Mouse (Mus musculus): Measurements from ENCODE around the gene Ncoa7. TPM values are rescaled to one million over a fixed set of nuclear protein-coding genes. Genes with fewer than 3 reads are reported as not detected.

Gene Ncoa7
- polyA plus RNA-seq, 1 experiment from 2014 or later, result 8.3 TPM

DNA sequence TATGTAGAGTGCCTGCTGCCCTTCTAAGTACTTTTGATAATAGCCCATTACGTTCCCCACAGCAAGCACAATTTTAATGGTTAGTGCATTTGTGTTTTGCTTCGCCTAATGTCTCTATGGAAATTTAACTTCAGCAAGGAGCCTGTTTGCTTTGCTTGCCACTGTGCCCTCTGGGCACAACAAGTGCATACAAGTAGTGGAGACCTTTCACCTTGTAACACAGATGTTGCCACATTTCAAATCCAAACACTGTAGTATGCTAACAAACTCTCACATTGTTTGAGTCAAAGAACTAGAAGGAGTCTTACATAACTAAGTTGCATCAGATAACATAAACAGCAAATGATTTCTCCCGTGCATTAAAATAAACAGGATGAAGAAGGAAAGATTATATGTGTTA, 50.6 kb downstream of the Ncoa7 start:
- no peaks in the 10 kb centered on the region for H3K36me3 ChIP-seq (ENCODE audit: control insufficient read depth, insufficient read depth, low read length)
- H3K4me1 ChIP-seq (ENCODE audit: control insufficient read depth in 2 of 2, insufficient read depth in 2 of 2, low read length in 2 of 2), result peaks cover 2 to 9% of the 10 kb centered on the region in 2 experiments; a peak in 3 of 4 replicates
- WGBS, result 79% methylated on average over 3 of the region's 3 CpGs
- no peak overlapping the region for H3K4me2 ChIP-seq (ENCODE audit: low read length)
- H3K9me3 ChIP-seq (ENCODE audit: control insufficient read depth, low read length), result no peaks in the 10 kb centered on the region
- H3K9ac ChIP-seq (ENCODE audit: low read length), result no peak overlapping the region
- no peak for ATAC-seq (ENCODE audit: insufficient number of reproducible peaks, insufficient read depth, low FRiP score, low read depth)
- no peak overlapping the region for H3K27ac ChIP-seq (replicated peaks in 1 of 2; ENCODE audit: control insufficient read depth in 1 of 2, insufficient read depth in 1 of 2, low read depth in 2 of 2, low read length in 2 of 2)
- no peak overlapping the region for H3K4me3 ChIP-seq (ENCODE audit: control insufficient read depth in 1 of 2, insufficient read depth in 1 of 2, low read depth in 1 of 2, low read length in 2 of 2)
- H3K27me3 ChIP-seq (ENCODE audit: control insufficient read depth, insufficient read depth, low read length), result no peaks in the 10 kb centered on the region

DNA sequence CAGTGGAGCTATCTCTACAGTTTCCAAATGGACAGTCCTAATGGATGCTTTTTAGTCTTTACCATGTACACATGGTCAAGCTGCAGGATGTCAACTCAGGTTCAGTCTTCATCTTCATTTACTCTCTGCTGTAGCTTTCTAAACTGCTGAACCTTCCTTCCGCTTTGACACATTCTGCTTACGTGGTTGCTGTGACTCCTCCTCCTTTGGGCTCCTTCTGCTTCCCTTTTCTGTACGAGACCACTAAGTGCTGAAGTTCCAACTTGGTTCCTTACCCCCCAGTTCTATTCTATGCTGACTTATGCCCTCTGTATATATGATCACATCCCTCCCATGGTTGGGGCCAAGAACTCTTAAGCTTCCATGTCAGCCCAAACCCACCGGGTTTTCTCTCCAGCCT, 51.5 kb downstream of the Ncoa7 start:
- no peak overlapping the region for H3K4me3 ChIP-seq (ENCODE audit: control insufficient read depth in 1 of 2, insufficient read depth in 1 of 2, low read depth in 1 of 2, low read length in 2 of 2)
- ATAC-seq (ENCODE audit: insufficient number of reproducible peaks, insufficient read depth, low FRiP score, low read depth), result no peak
- H3K4me1 ChIP-seq (ENCODE audit: control insufficient read depth in 2 of 2, insufficient read depth in 2 of 2, low read length in 2 of 2), result peaks cover 2 to 9% of the 10 kb centered on the region in 2 experiments; a peak in 3 of 4 replicates
- H3K4me2 ChIP-seq (ENCODE audit: low read length), result no peak overlapping the region
- WGBS, result 94% methylated on average over 4 of the region's 4 CpGs
- no peak overlapping the region for H3K27ac ChIP-seq (replicated peaks in 1 of 2; ENCODE audit: control insufficient read depth in 1 of 2, insufficient read depth in 1 of 2, low read depth in 2 of 2, low read length in 2 of 2)
- H3K9me3 ChIP-seq (ENCODE audit: control insufficient read depth, low read length), result no peaks in the 10 kb centered on the region
- no peak overlapping the region for H3K9ac ChIP-seq (ENCODE audit: low read length)
- no peaks in the 10 kb centered on the region for H3K36me3 ChIP-seq (ENCODE audit: control insufficient read depth, insufficient read depth, low read length)
- H3K27me3 ChIP-seq (ENCODE audit: control insufficient read depth, insufficient read depth, low read length), result no peaks in the 10 kb centered on the region

- Histone ChIP-seq H3K27ac (replicated peaks in 1 of 2; ENCODE audit: control insufficient read depth in 1 of 2, insufficient read depth in 1 of 2, low read depth in 2 of 2, low read length in 2 of 2) (no peak overlapping the region), H3K4me1 (ENCODE audit: control insufficient read depth in 2 of 2, insufficient read depth in 2 of 2, low read length in 2 of 2) (peaks cover 1 to 8% of the 10 kb centered on the region in 2 experiments; a peak in 3 of 4 replicates), H3K4me2 (ENCODE audit: low read length) (no peak overlapping the region), H3K9me3 (ENCODE audit: control insufficient read depth, low read length) (no peaks in the 10 kb centered on the region), H3K9ac (ENCODE audit: low read length) (no peak overlapping the region), H3K27me3 (ENCODE audit: control insufficient read depth, insufficient read depth, low read length) (no peaks in the 10 kb centered on the region), H3K36me3 (ENCODE audit: control insufficient read depth, insufficient read depth, low read length) (no peaks in the 10 kb centered on the region), H3K4me3 (ENCODE audit: control insufficient read depth in 1 of 2, insufficient read depth in 1 of 2, low read depth in 1 of 2, low read length in 2 of 2) (no peak overlapping the region)
- ATAC-seq (ENCODE audit: insufficient number of reproducible peaks, insufficient read depth, low FRiP score, low read depth), result no peak
- 53% methylated on average over 4 of the region's 4 CpGs for WGBS
Measured at GRCm38 (mm10) chr10:30749807-30750206, 53.3 kb downstream of the Ncoa7 start.

DNA sequence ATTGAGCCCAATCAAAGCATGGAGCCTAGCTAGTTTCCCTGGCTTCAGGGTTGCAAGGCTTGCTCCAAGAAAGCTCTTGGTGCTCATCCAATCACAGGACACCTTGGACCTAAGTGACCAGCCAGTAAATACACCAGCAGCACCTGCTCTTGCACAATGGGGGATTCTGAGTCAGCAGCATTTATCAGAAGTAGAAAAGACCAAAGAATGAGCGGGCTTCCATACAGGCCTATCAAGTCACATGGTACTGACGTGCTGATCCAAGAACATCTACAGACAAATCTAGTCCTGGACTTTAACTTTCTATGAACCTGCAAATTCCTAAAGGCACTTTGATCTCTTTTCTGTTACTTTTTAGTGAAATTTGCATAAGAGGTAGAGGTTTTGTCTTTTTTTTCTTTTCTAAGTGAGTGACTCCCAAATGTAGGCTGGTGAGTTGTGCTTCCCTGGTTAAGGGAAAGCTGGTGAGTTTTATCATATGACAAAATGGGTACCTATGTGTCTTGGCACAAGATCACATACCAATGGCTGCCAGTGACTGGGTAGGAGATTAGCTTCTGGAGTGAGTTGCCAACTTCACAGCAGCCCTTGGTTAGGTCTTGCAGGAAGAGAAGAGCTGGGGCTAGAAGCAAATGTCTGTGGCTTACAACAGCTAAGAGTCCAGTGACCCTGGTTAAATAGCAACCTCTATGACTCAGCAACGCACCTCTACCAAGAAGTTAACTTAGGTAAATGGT, 57.7 kb downstream of the Ncoa7 start:
- WGBS, result 84% methylated on average over 3 of the region's 3 CpGs
- Histone ChIP-seq H3K27ac (replicated peaks in 1 of 2; ENCODE audit: control insufficient read depth in 1 of 2, insufficient read depth in 1 of 2, low read depth in 2 of 2, low read length in 2 of 2) (no peak overlapping the region), H3K27me3 (ENCODE audit: control insufficient read depth, insufficient read depth, low read length) (no peaks in the 10 kb centered on the region), H3K4me1 (ENCODE audit: control insufficient read depth in 2 of 2, insufficient read depth in 2 of 2, low read length in 2 of 2) (0 out of 4 replicates have a peak, but pooled peaks cover 0 to 6% of the 10 kb centered on the region in 2 experiments), H3K36me3 (ENCODE audit: control insufficient read depth, insufficient read depth, low read length) (no peaks in the 10 kb centered on the region), H3K4me2 (ENCODE audit: low read length) (no peak overlapping the region), H3K9ac (ENCODE audit: low read length) (no peak overlapping the region), H3K9me3 (ENCODE audit: control insufficient read depth, low read length) (no peaks in the 10 kb centered on the region), H3K4me3 (ENCODE audit: control insufficient read depth in 1 of 2, insufficient read depth in 1 of 2, low read depth in 1 of 2, low read length in 2 of 2) (no peak overlapping the region)
- ATAC-seq (ENCODE audit: insufficient number of reproducible peaks, insufficient read depth, low FRiP score, low read depth), result no peak

GRCm38 (mm10) chr10:30743275-30743674, 59.9 kb downstream of the Ncoa7 start:
- no peaks in the 10 kb centered on the region for H3K9me3 ChIP-seq (ENCODE audit: control insufficient read depth, low read length)
- H3K27me3 ChIP-seq (ENCODE audit: control insufficient read depth, insufficient read depth, low read length), result no peaks in the 10 kb centered on the region
- no peak for ATAC-seq (ENCODE audit: insufficient number of reproducible peaks, insufficient read depth, low FRiP score, low read depth)
- no peak overlapping the region for H3K4me2 ChIP-seq (ENCODE audit: low read length)
- H3K27ac ChIP-seq (replicated peaks in 1 of 2; ENCODE audit: control insufficient read depth in 1 of 2, insufficient read depth in 1 of 2, low read depth in 2 of 2, low read length in 2 of 2), result no peak overlapping the region
- H3K9ac ChIP-seq (ENCODE audit: low read length), result no peak overlapping the region
- H3K36me3 ChIP-seq (ENCODE audit: control insufficient read depth, insufficient read depth, low read length), result no peaks in the 10 kb centered on the region
- H3K4me1 ChIP-seq (ENCODE audit: control insufficient read depth in 2 of 2, insufficient read depth in 2 of 2, low read length in 2 of 2), result 0 out of 4 replicates have a peak, but pooled peaks cover 0 to 6% of the 10 kb centered on the region in 2 experiments
- no peak overlapping the region for H3K4me3 ChIP-seq (ENCODE audit: control insufficient read depth in 1 of 2, insufficient read depth in 1 of 2, low read depth in 1 of 2, low read length in 2 of 2)

DNA sequence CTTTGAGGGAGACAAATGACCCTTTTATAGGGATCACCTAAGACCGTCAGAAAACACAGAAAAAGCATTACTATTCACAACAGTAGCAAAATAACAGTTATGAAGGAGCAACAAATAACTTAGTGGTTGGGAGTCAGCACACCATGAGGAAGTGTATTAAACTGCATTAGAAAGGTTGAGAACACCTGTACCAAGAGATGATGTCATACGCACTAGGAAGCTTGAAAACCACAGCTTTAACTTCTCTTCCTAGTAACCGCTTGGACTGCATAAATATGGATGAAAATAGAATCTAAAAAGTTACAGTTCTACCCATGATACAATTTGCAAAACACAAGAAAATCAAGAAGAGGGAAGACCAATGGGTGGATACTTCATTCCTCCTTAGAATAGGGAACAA, 64.7 kb downstream of the Ncoa7 start:
- Histone ChIP-seq H3K36me3 (ENCODE audit: control insufficient read depth, insufficient read depth, low read length) (no peaks in the 10 kb centered on the region), H3K4me3 (ENCODE audit: control insufficient read depth in 1 of 2, insufficient read depth in 1 of 2, low read depth in 1 of 2, low read length in 2 of 2) (no peak overlapping the region), H3K9me3 (ENCODE audit: control insufficient read depth, low read length) (no peaks in the 10 kb centered on the region), H3K4me1 (ENCODE audit: control insufficient read depth in 2 of 2, insufficient read depth in 2 of 2, low read length in 2 of 2) (no peaks in the 10 kb centered on the region), H3K27me3 (ENCODE audit: control insufficient read depth, insufficient read depth, low read length) (no peaks in the 10 kb centered on the region), H3K4me2 (ENCODE audit: low read length) (no peak overlapping the region), H3K27ac (replicated peaks in 1 of 2; ENCODE audit: control insufficient read depth in 1 of 2, insufficient read depth in 1 of 2, low read depth in 2 of 2, low read length in 2 of 2) (no peak overlapping the region), H3K9ac (ENCODE audit: low read length) (no peak overlapping the region)
- no peak for ATAC-seq (ENCODE audit: insufficient number of reproducible peaks, insufficient read depth, low FRiP score, low read depth)
- WGBS, result 90% methylated on average over 3 of the region's 3 CpGs

GRCm38 (mm10) chr10:30737323-30737722, 65.8 kb downstream of the Ncoa7 start:
- Histone ChIP-seq H3K27ac (replicated peaks in 1 of 2; ENCODE audit: control insufficient read depth in 1 of 2, insufficient read depth in 1 of 2, low read depth in 2 of 2, low read length in 2 of 2) (no peak overlapping the region), H3K4me1 (ENCODE audit: control insufficient read depth in 2 of 2, insufficient read depth in 2 of 2, low read length in 2 of 2) (no peaks in the 10 kb centered on the region), H3K9me3 (ENCODE audit: control insufficient read depth, low read length) (no peaks in the 10 kb centered on the region), H3K27me3 (ENCODE audit: control insufficient read depth, insufficient read depth, low read length) (no peaks in the 10 kb centered on the region), H3K9ac (ENCODE audit: low read length) (no peak overlapping the region), H3K4me3 (ENCODE audit: control insufficient read depth in 1 of 2, insufficient read depth in 1 of 2, low read depth in 1 of 2, low read length in 2 of 2) (no peak overlapping the region), H3K36me3 (ENCODE audit: control insufficient read depth, insufficient read depth, low read length) (no peaks in the 10 kb centered on the region), H3K4me2 (ENCODE audit: low read length) (no peak overlapping the region)
- WGBS, result 86% methylated on average over 2 of the region's 2 CpGs
- no peak for ATAC-seq (ENCODE audit: insufficient number of reproducible peaks, insufficient read depth, low FRiP score, low read depth)
